8 mouse cellular contexts compared by ENCODE assay signal in the genomic region with DNA sequence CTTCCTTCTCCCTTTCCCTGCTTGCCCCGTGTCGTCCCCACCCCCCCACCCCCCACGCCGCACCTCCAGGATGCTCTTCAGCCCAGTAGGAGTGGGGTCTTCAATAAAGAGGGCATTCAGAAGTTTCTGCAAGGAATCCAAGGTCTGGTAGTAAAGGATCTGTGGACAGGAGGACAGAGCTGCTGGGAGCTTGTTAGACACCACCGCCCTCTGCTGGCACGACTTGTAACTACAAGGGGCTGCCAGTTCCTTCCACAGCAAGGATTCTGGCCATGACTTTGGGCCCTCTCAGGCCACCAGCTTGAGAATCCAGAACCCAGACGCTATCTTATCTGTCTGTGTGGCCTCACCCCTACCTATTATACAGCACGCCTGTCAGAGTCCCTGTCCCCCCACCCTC. TPM values are rescaled to one million over a fixed set of nuclear protein-coding genes. Genes with fewer than 3 reads are reported as not detected.
DNase-seq lines count a peak whose midpoint lies in the region; ATAC-seq and TF ChIP-seq lines count a peak whose summit lies in the region.

No protein-coding gene starts in this region.

- WGBS in forebrain, embryonic 10.5 days: 5% methylated on average over 8 of the region's 8 CpGs
- 6% methylated on average over 8 of the region's 8 CpGs for WGBS in forebrain, embryonic 12.5 days
- 1% methylated on average over 8 of the region's 8 CpGs for WGBS in heart, adult 2 months
- 0% methylated on average over 6 of the region's 8 CpGs for WGBS in kidney, embryonic 14.5 days
- WGBS in limb, embryonic 14.5 days: 0% methylated on average over 8 of the region's 8 CpGs
- under 1% methylated on average over 8 of the region's 8 CpGs for WGBS in midbrain, embryonic 16.5 days

- TF ChIP-seq EP300 in heart, adult 2 months (IDR thresholded peaks at IDR 0.05; ENCODE audit: insufficient read depth, low read depth, low read length): no peak

- DNase-seq in forebrain, embryonic 10.5 days (ENCODE audit: extremely low spot score, low spot score): peak; percentile 85
- peak; percentile 84 for DNase-seq in embryo, embryonic 9.5 days (ENCODE audit: extremely low spot score)
- peak; percentile 60 to 85 for DNase-seq in heart, adult 2 months
- peak; percentile 74 for DNase-seq in limb, embryonic 14.5 days (ENCODE audit: low spot score)
- DNase-seq in spleen, postnatal 10 days (ENCODE audit: low spot score in 2 of 2): peak; percentile 76 to 88

- peaks cover 6% of the 10 kb centered on the region; the same call in 1 of the 2 replicates for H3K27me3 ChIP-seq in forebrain, embryonic 10.5 days (ENCODE audit: poor library complexity, severe bottlenecking)
- H3K27me3 ChIP-seq in forebrain, embryonic 12.5 days: peaks cover 13% of the 10 kb centered on the region; the same call in 1 of the 2 replicates
- H3K27me3 ChIP-seq in heart, adult 2 months (ENCODE audit: control insufficient read depth, insufficient read depth, low read length): no peaks in the 10 kb centered on the region
- no peaks in the 10 kb centered on the region for H3K27me3 ChIP-seq in kidney, embryonic 14.5 days (ENCODE audit: control insufficient read depth, insufficient read depth, low read length)
- no peaks in the 10 kb centered on the region for H3K27me3 ChIP-seq in limb, embryonic 14.5 days (ENCODE audit: control insufficient read depth, insufficient read depth, low read length)
- H3K27me3 ChIP-seq in midbrain, embryonic 16.5 days (ENCODE audit: control insufficient read depth, insufficient read depth, low read depth, low read length): no peaks in the 10 kb centered on the region; the same call in 1 of the 2 replicates

- no peak; the same call in 1 of the 2 replicates for ATAC-seq in forebrain, embryonic 12.5 days (ENCODE audit: low FRiP score)
- ATAC-seq in kidney, embryonic 14.5 days (ENCODE audit: low FRiP score, low TSS enrichment): peak; percentile 62
- ATAC-seq in limb, embryonic 14.5 days (ENCODE audit: low FRiP score, low read depth): peak; percentile 62; the same call in 1 of the 2 replicates
- ATAC-seq in midbrain, embryonic 16.5 days: peak; percentile 27; the same call in 1 of the 2 replicates

- intact Hi-C loops in heart, adult 2 months (cut with DNase I): loop anchor here (1.0 kb wide), 2 partner anchors 77 to 94 kb away; no protein-coding TSS in a partner anchor

- peaks cover 30% of the 10 kb centered on the region for H3K4me1 ChIP-seq in forebrain, embryonic 10.5 days
- H3K4me1 ChIP-seq in forebrain, embryonic 12.5 days: peaks cover 18% of the 10 kb centered on the region
- no peaks in the 10 kb centered on the region for H3K4me1 ChIP-seq in heart, adult 2 months (ENCODE audit: control insufficient read depth, insufficient read depth, low read length)
- 0 out of 2 replicates have a peak, but pooled peaks cover 2% of the 10 kb centered on the region for H3K4me1 ChIP-seq in kidney, embryonic 14.5 days (ENCODE audit: control insufficient read depth, insufficient read depth, low read length)
- no peaks in the 10 kb centered on the region; the same call in 1 of the 2 replicates for H3K4me1 ChIP-seq in limb, embryonic 14.5 days (ENCODE audit: control insufficient read depth, insufficient read depth, low read length)
- H3K4me1 ChIP-seq in midbrain, embryonic 16.5 days (ENCODE audit: control insufficient read depth, insufficient read depth, low read length): peaks cover 16% of the 10 kb centered on the region

- H3K4me3 ChIP-seq in forebrain, embryonic 10.5 days: peak overlapping the region; percentile 4; the same call in 1 of the 2 replicates
- H3K4me3 ChIP-seq in forebrain, embryonic 12.5 days (replicated peaks): no peak overlapping the region
- H3K4me3 ChIP-seq in heart, adult 2 months: no peak overlapping the region
- H3K4me3 ChIP-seq in kidney, embryonic 14.5 days (ENCODE audit: low read length): 0 out of 2 replicates have a peak overlapping the region, but pooled peaks have one; percentile 11
- peak overlapping the region; percentile 9; the same call in 1 of the 2 replicates for H3K4me3 ChIP-seq in limb, embryonic 14.5 days (replicated peaks; ENCODE audit: low read length)
- no peak overlapping the region for H3K4me3 ChIP-seq in midbrain, embryonic 16.5 days (ENCODE audit: low read depth, low read length)

- no peak overlapping the region for H3K9ac ChIP-seq in forebrain, embryonic 12.5 days
- no peak overlapping the region for H3K9ac ChIP-seq in heart, adult 2 months (ENCODE audit: low read depth, low read length)
- no peak overlapping the region for H3K9ac ChIP-seq in kidney, embryonic 14.5 days (ENCODE audit: low read depth, low read length)
- no peak overlapping the region for H3K9ac ChIP-seq in limb, embryonic 14.5 days (ENCODE audit: low read depth, low read length, severe bottlenecking)
- no peak overlapping the region for H3K9ac ChIP-seq in midbrain, embryonic 16.5 days (ENCODE audit: low read depth, low read length)

- TF ChIP-seq POLR2A in heart, adult 2 months (IDR thresholded peaks at IDR 0.05; ENCODE audit: insufficient read depth, low read depth, low read length): no peak
- TF ChIP-seq POLR2A in limb, embryonic 14.5 days (IDR thresholded peaks at IDR 0.05; ENCODE audit: borderline replicate concordance, extremely low read depth, insufficient read depth, insufficient read length): no peak

- no peaks in the 10 kb centered on the region for H3K36me3 ChIP-seq in forebrain, embryonic 10.5 days (replicated peaks)
- no peaks in the 10 kb centered on the region for H3K36me3 ChIP-seq in forebrain, embryonic 12.5 days (replicated peaks)
- H3K36me3 ChIP-seq in heart, adult 2 months (ENCODE audit: control insufficient read depth, insufficient read depth, low read length): no peaks in the 10 kb centered on the region
- H3K36me3 ChIP-seq in kidney, embryonic 14.5 days (ENCODE audit: control insufficient read depth, insufficient read depth, low read length): no peaks in the 10 kb centered on the region
- no peaks in the 10 kb centered on the region for H3K36me3 ChIP-seq in limb, embryonic 14.5 days (ENCODE audit: control insufficient read depth, insufficient read depth, low read length)
- H3K36me3 ChIP-seq in midbrain, embryonic 16.5 days (ENCODE audit: control insufficient read depth, insufficient read depth, low read length): no peaks in the 10 kb centered on the region

- H3K9me3 ChIP-seq in forebrain, embryonic 10.5 days: no peaks in the 10 kb centered on the region
- H3K9me3 ChIP-seq in forebrain, embryonic 12.5 days: no peaks in the 10 kb centered on the region
- no peaks in the 10 kb centered on the region for H3K9me3 ChIP-seq in kidney, embryonic 14.5 days (ENCODE audit: control insufficient read depth, low read length)
- no peaks in the 10 kb centered on the region for H3K9me3 ChIP-seq in limb, embryonic 14.5 days (ENCODE audit: control insufficient read depth, low read length)
- no peaks in the 10 kb centered on the region; the same call in 1 of the 2 replicates for H3K9me3 ChIP-seq in midbrain, embryonic 16.5 days (replicated peaks; ENCODE audit: control insufficient read depth, low read length, poor library complexity, severe bottlenecking)

- no peaks in the 10 kb centered on the region for H3K79me2 ChIP-seq in heart, adult 2 months (replicated peaks; ENCODE audit: control insufficient read depth, insufficient read depth, low read length)

- peak; percentile 90 for TF ChIP-seq CTCF in heart, adult 2 months (IDR thresholded peaks at IDR 0.05)

- H3K27ac ChIP-seq in forebrain, embryonic 10.5 days: 0 out of 2 replicates have a peak overlapping the region, but pooled peaks have one; percentile 16
- H3K27ac ChIP-seq in forebrain, embryonic 12.5 days: no peak overlapping the region
- H3K27ac ChIP-seq in heart, adult 2 months: no peak overlapping the region
- H3K27ac ChIP-seq in kidney, embryonic 14.5 days (ENCODE audit: low read depth, low read length): no peak overlapping the region
- H3K27ac ChIP-seq in limb, embryonic 14.5 days (replicated peaks; ENCODE audit: low read depth, low read length): no peak overlapping the region
- no peak overlapping the region for H3K27ac ChIP-seq in midbrain, embryonic 16.5 days (ENCODE audit: low read length)

- no peak overlapping the region for H3K4me2 ChIP-seq in forebrain, embryonic 12.5 days
- no peak overlapping the region; the same call in 1 of the 2 replicates for H3K4me2 ChIP-seq in kidney, embryonic 14.5 days (replicated peaks; ENCODE audit: low read depth, low read length)
- H3K4me2 ChIP-seq in limb, embryonic 14.5 days (replicated peaks; ENCODE audit: low read depth, low read length, severe bottlenecking): peak overlapping the region; percentile 37
- H3K4me2 ChIP-seq in midbrain, embryonic 16.5 days (ENCODE audit: low read length): peak overlapping the region; percentile 27

RNA-seq across cellular contexts. Expression of a gene that starts 22.3 kb away (rescaled TPM):
- 0.06 and 0.12 TPM in 2 replicates for polyA plus RNA-seq in forebrain, embryonic 10.5 days (2016; fragmentation: Nextera tagmentation; extraction: Ambion mirVana)
- polyA plus RNA-seq in forebrain, embryonic 12.5 days (2016; fragmentation: Nextera tagmentation; extraction: Ambion mirVana): 0.14 and 0.28 TPM in 2 replicates
- under 1 TPM; 0.29 to 0.34 TPM for total RNA-seq in heart, adult 2 months (2021)
- polyA plus RNA-seq in heart, adult 2 months (2012; rRNA removed): 1.00 and 1.2 TPM in 2 replicates
- polyA plus RNA-seq in kidney, embryonic 14.5 days (2014; fragmentation: Nextera tagmentation; extraction: Ambion mirVana): 0.29 and 0.47 TPM in 2 replicates
- 2.8 and 7.1 TPM in 2 replicates for polyA plus RNA-seq in limb, embryonic 14.5 days (2012; rRNA removed)
- polyA plus RNA-seq in limb, embryonic 14.5 days (2014; fragmentation: Nextera tagmentation; extraction: Ambion mirVana): 0.35 and 0.63 TPM in 2 replicates
- polyA plus RNA-seq in midbrain, embryonic 16.5 days (2015; fragmentation: Nextera tagmentation; extraction: Ambion mirVana): 0.38 and 1.6 TPM in 2 replicates

RNA-seq across cellular contexts. Expression of a gene that starts 25.3 kb away (rescaled TPM):
- polyA plus RNA-seq in forebrain, embryonic 10.5 days (2016; fragmentation: Nextera tagmentation; extraction: Ambion mirVana): 0.09 TPM in 1 of 2 replicates, not detected in the other
- not detected in 2 replicates for polyA plus RNA-seq in forebrain, embryonic 12.5 days (2016; fragmentation: Nextera tagmentation; extraction: Ambion mirVana)
- under 1 TPM; 0.23 to 0.31 TPM for total RNA-seq in heart, adult 2 months (2021)
- 0.31 and 0.41 TPM in 2 replicates for polyA plus RNA-seq in heart, adult 2 months (2012; rRNA removed)
- 3.6 and 4.5 TPM in 2 replicates for polyA plus RNA-seq in kidney, embryonic 14.5 days (2014; fragmentation: Nextera tagmentation; extraction: Ambion mirVana)
- 0.35 and 0.43 TPM in 2 replicates for polyA plus RNA-seq in limb, embryonic 14.5 days (2012; rRNA removed)
- polyA plus RNA-seq in limb, embryonic 14.5 days (2014; fragmentation: Nextera tagmentation; extraction: Ambion mirVana): 0.19 and 1.1 TPM in 2 replicates
- not detected in 2 replicates for polyA plus RNA-seq in midbrain, embryonic 16.5 days (2015; fragmentation: Nextera tagmentation; extraction: Ambion mirVana)

RNA-seq across cellular contexts. Expression of a gene that starts 29.7 kb away (rescaled TPM):
- 105 and 114 TPM in 2 replicates for polyA plus RNA-seq in forebrain, embryonic 10.5 days (2016; fragmentation: Nextera tagmentation; extraction: Ambion mirVana)
- 96.2 and 98.8 TPM in 2 replicates for polyA plus RNA-seq in forebrain, embryonic 12.5 days (2016; fragmentation: Nextera tagmentation; extraction: Ambion mirVana)
- 10 to 100 TPM; 16.9 to 18.5 TPM for total RNA-seq in heart, adult 2 months (2021)
- 28.7 and 43.8 TPM in 2 replicates for polyA plus RNA-seq in heart, adult 2 months (2012; rRNA removed)
- 60.9 and 90.5 TPM in 2 replicates for polyA plus RNA-seq in kidney, embryonic 14.5 days (2014; fragmentation: Nextera tagmentation; extraction: Ambion mirVana)
- polyA plus RNA-seq in limb, embryonic 14.5 days (2012; rRNA removed): 147 and 167 TPM in 2 replicates
- 75.0 and 92.1 TPM in 2 replicates for polyA plus RNA-seq in limb, embryonic 14.5 days (2014; fragmentation: Nextera tagmentation; extraction: Ambion mirVana)
- 159 and 163 TPM in 2 replicates for polyA plus RNA-seq in midbrain, embryonic 16.5 days (2015; fragmentation: Nextera tagmentation; extraction: Ambion mirVana)

RNA-seq across cellular contexts. Expression of a gene that starts 57.5 kb away (rescaled TPM):
- 14.9 and 19.7 TPM in 2 replicates for polyA plus RNA-seq in forebrain, embryonic 10.5 days (2016; fragmentation: Nextera tagmentation; extraction: Ambion mirVana)
- polyA plus RNA-seq in forebrain, embryonic 12.5 days (2016; fragmentation: Nextera tagmentation; extraction: Ambion mirVana): 11.2 and 15.9 TPM in 2 replicates
- 1 to 10 TPM; 4.9 to 5.9 TPM for total RNA-seq in heart, adult 2 months (2021)
- polyA plus RNA-seq in heart, adult 2 months (2012; rRNA removed): 6.7 and 11.5 TPM in 2 replicates
- polyA plus RNA-seq in kidney, embryonic 14.5 days (2014; fragmentation: Nextera tagmentation; extraction: Ambion mirVana): 10.9 and 14.0 TPM in 2 replicates
- 14.3 and 14.6 TPM in 2 replicates for polyA plus RNA-seq in limb, embryonic 14.5 days (2012; rRNA removed)
- 14.0 and 14.2 TPM in 2 replicates for polyA plus RNA-seq in limb, embryonic 14.5 days (2014; fragmentation: Nextera tagmentation; extraction: Ambion mirVana)
- 8.9 and 9.9 TPM in 2 replicates for polyA plus RNA-seq in midbrain, embryonic 16.5 days (2015; fragmentation: Nextera tagmentation; extraction: Ambion mirVana)

Comparison
In these comparisons a context has a peak if more than half of its experiments do, and no peak if none do; other contexts are left out.
1. H3K4me3 ChIP-seq: peak in forebrain, embryonic 10.5 days (single experiment), kidney, embryonic 14.5 days (single experiment) and limb, embryonic 14.5 days (single experiment); none in forebrain, embryonic 12.5 days (single experiment), heart, adult 2 months (single experiment) and midbrain, embryonic 16.5 days (single experiment).
2. H3K4me2 ChIP-seq: peak in limb, embryonic 14.5 days (single experiment) and midbrain, embryonic 16.5 days (single experiment); none in forebrain, embryonic 12.5 days (single experiment) and kidney, embryonic 14.5 days (single experiment).
3. Peak in every context shown above with its lines, with median percentiles within 50 percentile points of each other: DNase-seq.